ENCODE assay signal across 8 mouse cellular contexts in genomic region chr17:35234903-35235302, GRCm38 (mm10). TPM values are rescaled to one million over a fixed set of nuclear protein-coding genes. Genes with fewer than 3 reads are reported as not detected.
DNase-seq lines count a peak whose midpoint lies in the region; ATAC-seq lines count a peak whose summit lies in the region.

No protein-coding gene starts in this region.

- peak overlapping the region; percentile 90 for H3K4me2 ChIP-seq in heart, embryonic 15.5 days
- peak overlapping the region; percentile 97 for H3K4me2 ChIP-seq in midbrain, embryonic 15.5 days

- peaks cover 71% of the 10 kb centered on the region for H3K4me1 ChIP-seq in megakaryocyte, embryonic 14.5 days
- peaks cover 34% of the 10 kb centered on the region for H3K4me1 ChIP-seq in heart, embryonic 15.5 days (replicated peaks)
- H3K4me1 ChIP-seq in midbrain, embryonic 15.5 days = peaks cover 40% of the 10 kb centered on the region

- no peaks in the 10 kb centered on the region for H3K9me3 ChIP-seq in megakaryocyte, embryonic 14.5 days
- H3K9me3 ChIP-seq in heart, embryonic 15.5 days (replicated peaks) = no peaks in the 10 kb centered on the region
- no peaks in the 10 kb centered on the region for H3K9me3 ChIP-seq in midbrain, embryonic 15.5 days

- peak overlapping the region; percentile 96 for H3K27ac ChIP-seq in heart, embryonic 15.5 days
- H3K27ac ChIP-seq in midbrain, embryonic 15.5 days = peak overlapping the region; percentile 93

- peak overlapping the region; percentile 75 for H3K9ac ChIP-seq in heart, embryonic 15.5 days
- H3K9ac ChIP-seq in midbrain, embryonic 15.5 days = peak overlapping the region; percentile 70

- peak; percentile 68 for DNase-seq in cerebellum, adult 9-11 months
- DNase-seq in kidney, postnatal 4 days = peak; percentile 67 to 78
- peak; percentile 57 for DNase-seq in yolk sac, embryonic 10.5 days (ENCODE audit: low spot score)
- DNase-seq in gastrocnemius, adult 18-20 months (ENCODE audit: low spot score) = no peak

- no peaks in the 10 kb centered on the region for H3K27me3 ChIP-seq in megakaryocyte, embryonic 14.5 days (replicated peaks)
- H3K27me3 ChIP-seq in heart, embryonic 15.5 days = no peaks in the 10 kb centered on the region
- H3K27me3 ChIP-seq in midbrain, embryonic 15.5 days (replicated peaks) = no peaks in the 10 kb centered on the region

- 2% methylated on average over 31 of the region's 31 CpGs for WGBS in heart, embryonic 15.5 days
- WGBS in midbrain, embryonic 15.5 days = 4% methylated on average over 31 of the region's 31 CpGs

- ATAC-seq in megakaryocyte, adult 5-6 weeks (ENCODE audit: poor library complexity, severe bottlenecking) = no peak
- no peak for ATAC-seq in heart, embryonic 15.5 days (replicated peaks; ENCODE audit: insufficient number of reproducible peaks, insufficient read depth, low FRiP score, low read depth)
- 0 out of 2 replicates have a peak, but pooled peaks have one; percentile 2 for ATAC-seq in midbrain, embryonic 15.5 days (replicated peaks)

- peak overlapping the region; percentile 99 for H3K4me3 ChIP-seq in megakaryocyte, embryonic 14.5 days (replicated peaks)
- peak overlapping the region; percentile 63 for H3K4me3 ChIP-seq in heart, embryonic 15.5 days
- H3K4me3 ChIP-seq in midbrain, embryonic 15.5 days = peak overlapping the region; percentile 56

- peaks cover 48% of the 10 kb centered on the region for H3K36me3 ChIP-seq in megakaryocyte, embryonic 14.5 days (replicated peaks; ENCODE audit: low read length)
- H3K36me3 ChIP-seq in heart, embryonic 15.5 days = peaks cover 11% of the 10 kb centered on the region; the same call in 1 of the 2 replicates
- peaks cover 3% of the 10 kb centered on the region; the same call in 1 of the 2 replicates for H3K36me3 ChIP-seq in midbrain, embryonic 15.5 days (replicated peaks)

RNA-seq across cellular contexts. Expression of gene Nfkbil1, which starts 0.7 kb away (rescaled TPM):
- 31.8 and 57.1 TPM in 2 replicates for polyA plus RNA-seq in megakaryocyte, embryonic 14.5 days (2012; ENCODE audit: insufficient read depth, low replicate concordance)
- total RNA-seq in megakaryocyte, adult 5-6 weeks (2015) = 2.2 and 4.5 TPM in 2 replicates
- total RNA-seq in megakaryocyte, adult 5-6 weeks (2017) = 10.2 and 13.3 TPM in 2 replicates
- 7.8 and 9.1 TPM in 2 replicates for polyA plus RNA-seq in heart, embryonic 15.5 days (2015; fragmentation: Nextera tagmentation; extraction: Ambion mirVana)
- 11.7 and 11.8 TPM in 2 replicates for polyA plus RNA-seq in midbrain, embryonic 15.5 days (2015; fragmentation: Nextera tagmentation; extraction: Ambion mirVana)
- total RNA-seq in gastrocnemius, adult 18-20 months (2021) = 1 to 10 TPM; 7.0 to 7.2 TPM

RNA-seq across cellular contexts. Expression of gene Atp6v1g2, which starts 1.4 kb away (rescaled TPM):
- 0.86 TPM in 1 of 2 replicates, not detected in the other for polyA plus RNA-seq in megakaryocyte, embryonic 14.5 days (2012; ENCODE audit: insufficient read depth, low replicate concordance)
- total RNA-seq in megakaryocyte, adult 5-6 weeks (2015) = 6.2 and 6.9 TPM in 2 replicates
- total RNA-seq in megakaryocyte, adult 5-6 weeks (2017) = 3.0 and 3.6 TPM in 2 replicates
- polyA plus RNA-seq in heart, embryonic 15.5 days (2015; fragmentation: Nextera tagmentation; extraction: Ambion mirVana) = 8.9 and 9.4 TPM in 2 replicates
- 94.4 and 100 TPM in 2 replicates for polyA plus RNA-seq in midbrain, embryonic 15.5 days (2015; fragmentation: Nextera tagmentation; extraction: Ambion mirVana)
- 1 to 10 TPM; 1.1 to 1.8 TPM for total RNA-seq in gastrocnemius, adult 18-20 months (2021)

RNA-seq across cellular contexts. Expression of gene Ddx39b, which starts 6.6 kb away (rescaled TPM):
- 83.5 and 158 TPM in 2 replicates for polyA plus RNA-seq in megakaryocyte, embryonic 14.5 days (2012; ENCODE audit: insufficient read depth, low replicate concordance)
- 166 TPM in 2 replicates for total RNA-seq in megakaryocyte, adult 5-6 weeks (2015)
- 115 and 125 TPM in 2 replicates for total RNA-seq in megakaryocyte, adult 5-6 weeks (2017)
- 213 and 268 TPM in 2 replicates for polyA plus RNA-seq in heart, embryonic 15.5 days (2015; fragmentation: Nextera tagmentation; extraction: Ambion mirVana)
- polyA plus RNA-seq in midbrain, embryonic 15.5 days (2015; fragmentation: Nextera tagmentation; extraction: Ambion mirVana) = 379 and 391 TPM in 2 replicates
- 10 to 100 TPM; 83.5 to 83.8 TPM for total RNA-seq in gastrocnemius, adult 18-20 months (2021)

RNA-seq across cellular contexts. Expression of gene Gm16181, which starts 14.3 kb away (rescaled TPM):
- polyA plus RNA-seq in megakaryocyte, embryonic 14.5 days (2012; ENCODE audit: insufficient read depth, low replicate concordance) = not detected in 2 replicates
- 0.76 and 2.5 TPM in 2 replicates for total RNA-seq in megakaryocyte, adult 5-6 weeks (2015)
- 0.88 and 4.0 TPM in 2 replicates for total RNA-seq in megakaryocyte, adult 5-6 weeks (2017)
- 0.35 and 0.48 TPM in 2 replicates for polyA plus RNA-seq in heart, embryonic 15.5 days (2015; fragmentation: Nextera tagmentation; extraction: Ambion mirVana)
- polyA plus RNA-seq in midbrain, embryonic 15.5 days (2015; fragmentation: Nextera tagmentation; extraction: Ambion mirVana) = 1.6 TPM in 1 of 2 replicates, not detected in the other
- not detected for total RNA-seq in gastrocnemius, adult 18-20 months (2021)

RNA-seq across cellular contexts. Expression of gene H2-D1, which starts 27.6 kb away (rescaled TPM):
- 170 and 362 TPM in 2 replicates for polyA plus RNA-seq in megakaryocyte, embryonic 14.5 days (2012; ENCODE audit: insufficient read depth, low replicate concordance)
- total RNA-seq in megakaryocyte, adult 5-6 weeks (2015) = 572 and 605 TPM in 2 replicates
- 1,046 and 1,120 TPM in 2 replicates for total RNA-seq in megakaryocyte, adult 5-6 weeks (2017)
- polyA plus RNA-seq in heart, embryonic 15.5 days (2015; fragmentation: Nextera tagmentation; extraction: Ambion mirVana) = 56.6 and 101 TPM in 2 replicates
- polyA plus RNA-seq in midbrain, embryonic 15.5 days (2015; fragmentation: Nextera tagmentation; extraction: Ambion mirVana) = 93.4 and 105 TPM in 2 replicates
- 10 to 100 TPM; 36.3 to 59.0 TPM for total RNA-seq in gastrocnemius, adult 18-20 months (2021)
